Mouse (Mus musculus) testis, adult 2 months (tissue): ENCODE measurements around the gene Ethe1. TPM values are rescaled to one million over a fixed set of nuclear protein-coding genes. Genes with fewer than 3 reads are reported as not detected.

Experiments
- H3K27ac ChIP-seq: fragments of 200-500 bp; 2 replicates; pipeline ENCODE4 v1.5.1; 2012; ENCODE audit warnings: low read depth, low read length; ENCODE audit not compliant: control insufficient read depth, insufficient read depth
- H3K27me3 ChIP-seq: fragments of 200-500 bp; 2 replicates; pipeline ENCODE4 v1.6.1; 2012; ENCODE audit warnings: mild to moderate bottlenecking, low read length, moderate library complexity; ENCODE audit not compliant: control insufficient read depth, insufficient read depth
- H3K36me3 ChIP-seq: fragments of 200-500 bp; 2 replicates; pipeline ENCODE4 v1.6.1; 2012; ENCODE audit warnings: mild to moderate bottlenecking, low read length; ENCODE audit not compliant: control insufficient read depth, insufficient read depth
- H3K4me1 ChIP-seq: fragments of 200-500 bp; 2 replicates; pipeline ENCODE4 v1.6.1; 2012; ENCODE audit warnings: low read length; ENCODE audit not compliant: control insufficient read depth, insufficient read depth
- H3K4me3 ChIP-seq: fragments of 200-500 bp; 2 replicates; pipeline ENCODE4 v1.5.1; 2012; ENCODE audit warnings: low read depth, mild to moderate bottlenecking, low read length, moderate library complexity, mixed read lengths; ENCODE audit not compliant: control insufficient read depth
- CTCF ChIP-seq: fragments of 200-500 bp; IDR thresholded peaks from 2 replicates; pipeline ENCODE4 v1.5.1; 2012; ENCODE audit warnings: low read depth, mild to moderate bottlenecking, inconsistent platforms, low read length, moderate library complexity; ENCODE audit not compliant: control insufficient read depth, insufficient read depth, insufficient replicate concordance
- POLR2A ChIP-seq: fragments of 200-500 bp; IDR thresholded peaks from 2 replicates; pipeline ENCODE4 v1.6.1; 2012; ENCODE audit warnings: low read depth, mild to moderate bottlenecking, inconsistent platforms, low read length, moderate library complexity; ENCODE audit not compliant: control insufficient read depth
- polyA plus RNA-seq: library from polyadenylated mRNA; depleted of rRNA; stranded (reverse); fragments of >200 nt; gene quantifications from 2 replicates; pipeline ENCODE4 v1.2.3, GENCODE M21; 2012

Gene Ethe1
- polyA plus RNA-seq, 1 experiment: 1.3 TPM

- Histone ChIP-seq H3K27ac (no peak overlapping the region), H3K4me3 (no peak overlapping the region), H3K4me1 (peaks cover 16% of the 10 kb centered on the region), H3K27me3 (no peaks in the 10 kb centered on the region), H3K36me3 (no peaks in the 10 kb centered on the region)
- TF ChIP-seq CTCF (no peak), POLR2A (no peak)
These were observed 43.0 kb downstream of the Ethe1 start for GRCm38 (mm10) chr7:24630116-24630880.

GRCm38 (mm10) chr7:24636264-24636663 lies 48.9 kb downstream of the Ethe1 start, which contains the start of gene Lypd3:
Gene Lypd3, plus strand, starts transcription at chr7:24636550.
- no peaks in the 10 kb centered on the region for H3K36me3 ChIP-seq
- peaks cover 5% of the 10 kb centered on the region for H3K27me3 ChIP-seq
- H3K27ac ChIP-seq: no peak within 1 kb of the TSS
- TF ChIP-seq CTCF (no peak), POLR2A (no peak)
- peaks cover 25% of the 10 kb centered on the region for H3K4me1 ChIP-seq
- H3K4me3 ChIP-seq: no peak within 1 kb of the TSS

GRCm38 (mm10) chr7:24637046-24637445 lies 49.7 kb downstream of the Ethe1 start:
- Histone ChIP-seq H3K36me3 (no peaks in the 10 kb centered on the region), H3K27ac (no peak overlapping the region), H3K27me3 (peaks cover 5% of the 10 kb centered on the region), H3K4me1 (peaks cover 25% of the 10 kb centered on the region), H3K4me3 (no peak overlapping the region)
- no peak for TF ChIP-seq POLR2A
- TF ChIP-seq CTCF: no peak

- Histone ChIP-seq H3K4me3 (peak overlapping the region; percentile 11), H3K27ac (no peak overlapping the region), H3K4me1 (peaks cover 25% of the 10 kb centered on the region), H3K36me3 (no peaks in the 10 kb centered on the region), H3K27me3 (peaks cover 5% of the 10 kb centered on the region)
- no peak for TF ChIP-seq CTCF
These were observed 50.9 kb downstream of the Ethe1 start for GRCm38 (mm10) chr7:24638026-24638856.

- no peaks in the 10 kb centered on the region for H3K36me3 ChIP-seq
- H3K27ac ChIP-seq: no peak overlapping the region
- peaks cover 25% of the 10 kb centered on the region for H3K4me1 ChIP-seq
- TF ChIP-seq POLR2A: no peak
- no peak for TF ChIP-seq CTCF
- H3K4me3 ChIP-seq: no peak overlapping the region
- peaks cover 5% of the 10 kb centered on the region for H3K27me3 ChIP-seq
These were observed 53.1 kb downstream of the Ethe1 start for GRCm38 (mm10) chr7:24640450-24640849.

GRCm38 (mm10) chr7:24642491-24642890 lies 55.1 kb downstream of the Ethe1 start:
- Histone ChIP-seq H3K4me1 (peaks cover 15% of the 10 kb centered on the region), H3K27ac (no peak overlapping the region), H3K27me3 (no peaks in the 10 kb centered on the region; the same call in 1 of the 2 replicates), H3K4me3 (no peak overlapping the region), H3K36me3 (no peaks in the 10 kb centered on the region)
- TF ChIP-seq CTCF (peak; percentile 84; the same call in 1 of the 2 replicates), POLR2A (no peak)

GRCm38 (mm10) chr7:24644492-24644891 lies 57.1 kb downstream of the Ethe1 start:
- Histone ChIP-seq H3K27me3 (no peaks in the 10 kb centered on the region), H3K36me3 (no peaks in the 10 kb centered on the region), H3K4me3 (no peak overlapping the region), H3K4me1 (peaks cover 3% of the 10 kb centered on the region), H3K27ac (no peak overlapping the region)
- no peak for TF ChIP-seq CTCF
- no peak for TF ChIP-seq POLR2A
